ENCODE assay signal across 9 mouse cellular contexts in the genomic region with DNA sequence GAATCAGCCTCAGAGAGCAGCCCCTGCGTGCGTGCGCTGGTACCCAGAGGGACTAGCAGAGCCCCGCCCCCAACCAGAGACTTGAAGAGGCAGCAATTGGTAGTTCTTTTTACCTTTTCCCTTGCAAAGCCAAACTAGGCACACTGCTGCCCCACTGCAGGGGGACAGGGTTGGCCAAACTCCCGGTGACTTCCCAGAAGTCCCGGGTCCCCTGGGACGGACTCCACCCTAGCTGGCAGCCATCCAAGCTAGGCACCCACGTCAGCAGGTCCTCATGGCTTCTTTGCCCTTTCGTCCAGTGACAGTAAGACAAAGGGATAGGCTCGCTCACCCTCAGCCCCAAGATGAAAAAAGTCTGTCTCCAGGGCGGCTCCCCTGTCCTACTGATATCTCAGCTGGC. TPM values are rescaled to one million over a fixed set of nuclear protein-coding genes. Genes with fewer than 3 reads are reported as not detected.
A peak's percentile ranks its signal among the peaks of the same experiment; 100 is the strongest.
DNase-seq lines count a peak whose midpoint lies in the region; ATAC-seq and TF ChIP-seq lines count a peak whose summit lies in the region.
"Had no signal": no experiment of that assay in that cellular context is flagged by ENCODE, and none has a peak within 500 bp of the region (broad histone marks: within the 10 kb centered on the region; RNA-seq: fewer than 3 reads in every experiment).

No protein-coding gene starts in this region.

- DNase-seq in 3134 (ENCODE audit: extremely low read depth, insufficient read length, low spot score) = peak; percentile 80
- DNase-seq in c-Kit-positive CD71-positive TER-119-positive erythroid progenitor cells, embryonic 14.5 days (ENCODE audit: low spot score) = no peak
- DNase-seq in frontal cortex, adult 2 months (ENCODE audit: extremely low spot score in 1 of 2, low spot score in 1 of 2) = no peak

- TF ChIP-seq EP300 in ES-Bruce4 (IDR thresholded peaks at IDR 0.05; ENCODE audit: insufficient read depth, low read depth, low read length) = no peak

- H3K9ac ChIP-seq in ES-Bruce4 (ENCODE audit: low read depth, poor library complexity, severe bottlenecking) = no peak overlapping the region
- peak overlapping the region; percentile 27 for H3K9ac ChIP-seq in heart, embryonic 14.5 days (ENCODE audit: low read length)
- no peak overlapping the region for H3K9ac ChIP-seq in liver, embryonic 15.5 days

- H3K9me3 ChIP-seq in ES-Bruce4 (replicated peaks; ENCODE audit: control insufficient read depth, insufficient read depth, low read length, poor library complexity, severe bottlenecking) = no peaks in the 10 kb centered on the region
- H3K9me3 ChIP-seq in heart, embryonic 14.5 days (ENCODE audit: control insufficient read depth, low read length) = no peaks in the 10 kb centered on the region
- no peaks in the 10 kb centered on the region for H3K9me3 ChIP-seq in liver, embryonic 15.5 days (replicated peaks)

- peak overlapping the region; percentile 56 for H3K27ac ChIP-seq in ES-Bruce4 (ENCODE audit: insufficient read depth, low read length)
- peak overlapping the region; percentile 58 to 88 for H3K27ac ChIP-seq in heart, embryonic 14.5 days (replicated peaks in 1 of 2; ENCODE audit: control insufficient read depth in 1 of 2, insufficient read depth in 1 of 2, low read depth in 2 of 2, low read length in 2 of 2)
- no peak overlapping the region for H3K27ac ChIP-seq in liver, embryonic 15.5 days (replicated peaks)

- 0 out of 2 replicates have a peak, but pooled peaks have one; percentile 7 for ATAC-seq in heart, embryonic 14.5 days (ENCODE audit: insufficient number of reproducible peaks, insufficient read depth, low FRiP score, low read depth)
- peak; percentile 45 for ATAC-seq in liver, embryonic 15.5 days (ENCODE audit: insufficient read depth)
- no peak for ATAC-seq in monocyte, adult 5-6 weeks (replicated peaks; ENCODE audit: insufficient number of reproducible peaks, low FRiP score, low TSS enrichment, poor library complexity, severe bottlenecking)

- 9% methylated on average over 11 of the region's 11 CpGs for WGBS in heart, embryonic 14.5 days
- WGBS in liver, embryonic 15.5 days (ENCODE audit: insufficient replicate concordance) = 28% methylated on average over 11 of the region's 11 CpGs

- peak overlapping the region; percentile 36 for H3K4me2 ChIP-seq in heart, embryonic 14.5 days (ENCODE audit: low read length)
- H3K4me2 ChIP-seq in liver, embryonic 15.5 days = 0 out of 2 replicates have a peak overlapping the region, but pooled peaks have one; percentile 4

- TF ChIP-seq CTCF in ES-Bruce4 (IDR thresholded peaks at IDR 0.05; ENCODE audit: low read depth, low read length) = no peak

- H3K36me3 ChIP-seq in ES-Bruce4 (ENCODE audit: control insufficient read depth, insufficient read depth, low read length, poor library complexity, severe bottlenecking) = no peaks in the 10 kb centered on the region
- no peaks in the 10 kb centered on the region for H3K36me3 ChIP-seq in heart, embryonic 14.5 days (ENCODE audit: control insufficient read depth, insufficient read depth, low read length)
- H3K36me3 ChIP-seq in liver, embryonic 15.5 days (replicated peaks) = no peaks in the 10 kb centered on the region

- no peaks in the 10 kb centered on the region for H3K27me3 ChIP-seq in ES-Bruce4 (ENCODE audit: control insufficient read depth, insufficient read depth, low read length, poor library complexity, severe bottlenecking)
- peaks cover 15% of the 10 kb centered on the region for H3K27me3 ChIP-seq in heart, embryonic 14.5 days (ENCODE audit: control insufficient read depth, insufficient read depth, low read length)
- H3K27me3 ChIP-seq in liver, embryonic 15.5 days = peaks cover 35% of the 10 kb centered on the region

- H3K4me3 ChIP-seq in ES-Bruce4 (ENCODE audit: low read depth, low read length) = no peak overlapping the region
- H3K4me3 ChIP-seq in heart, embryonic 14.5 days (ENCODE audit: control insufficient read depth in 1 of 2, insufficient read depth in 1 of 2, low read depth in 1 of 2, low read length in 2 of 2) = no peak overlapping the region
- no peak overlapping the region for H3K4me3 ChIP-seq in liver, embryonic 15.5 days (replicated peaks)
- H3K4me3 ChIP-seq: myocyte had no signal

- peaks cover 6% of the 10 kb centered on the region for H3K4me1 ChIP-seq in ES-Bruce4 (ENCODE audit: control insufficient read depth, insufficient read depth, low read length)
- peaks cover 46 to 72% of the 10 kb centered on the region in 2 experiments for H3K4me1 ChIP-seq in heart, embryonic 14.5 days (ENCODE audit: control insufficient read depth in 2 of 2, insufficient read depth in 2 of 2, low read length in 2 of 2)
- peaks cover 34% of the 10 kb centered on the region for H3K4me1 ChIP-seq in liver, embryonic 15.5 days (replicated peaks)

- TF ChIP-seq POLR2A in ES-Bruce4 (IDR thresholded peaks at IDR 0.05; ENCODE audit: insufficient read depth, low read length) = no peak

RNA-seq across cellular contexts. Expression of a gene that starts 29.9 kb away (rescaled TPM):
- not detected in 2 replicates for polyA plus RNA-seq in ES-Bruce4 (2011; ENCODE audit: insufficient read depth, insufficient read length, low read depth, missing spikeins)
- 30.2 and 40.3 TPM in 2 replicates for polyA plus RNA-seq in heart, embryonic 14.5 days (2014; fragmentation: Nextera tagmentation; extraction: Ambion mirVana)
- 0.17 and 0.26 TPM in 2 replicates for polyA plus RNA-seq in liver, embryonic 15.5 days (2015; fragmentation: Nextera tagmentation; extraction: Ambion mirVana)
- 18.0 and 23.1 TPM in 2 replicates for polyA plus RNA-seq in frontal cortex, adult 2 months (2012; rRNA removed)
- total RNA-seq in monocyte, adult 5-6 weeks (2017) = 0.10 TPM in 1 of 3 replicates, not detected in the others
- total RNA-seq: common myeloid progenitor, adult 5-6 weeks had no signal

RNA-seq across cellular contexts. Expression of a gene that starts 29.9 kb away (rescaled TPM):
- polyA plus RNA-seq in ES-Bruce4 (2011; ENCODE audit: insufficient read depth, insufficient read length, low read depth, missing spikeins) = 14.3 and 17.6 TPM in 2 replicates
- polyA plus RNA-seq in heart, embryonic 14.5 days (2014; fragmentation: Nextera tagmentation; extraction: Ambion mirVana) = 27.3 and 29.6 TPM in 2 replicates
- polyA plus RNA-seq in liver, embryonic 15.5 days (2015; fragmentation: Nextera tagmentation; extraction: Ambion mirVana) = 10.7 and 11.6 TPM in 2 replicates
- polyA plus RNA-seq in frontal cortex, adult 2 months (2012; rRNA removed) = 56.5 and 56.9 TPM in 2 replicates
- total RNA-seq in monocyte, adult 5-6 weeks (2017) = 22.1 to 43.5 TPM (median 25.4 TPM) in 3 replicates

RNA-seq across cellular contexts. Expression of a gene that starts 48.7 kb away (rescaled TPM):
- polyA plus RNA-seq in ES-Bruce4 (2011; ENCODE audit: insufficient read depth, insufficient read length, low read depth, missing spikeins) = 257 and 258 TPM in 2 replicates
- 268 and 290 TPM in 2 replicates for polyA plus RNA-seq in heart, embryonic 14.5 days (2014; fragmentation: Nextera tagmentation; extraction: Ambion mirVana)
- polyA plus RNA-seq in liver, embryonic 15.5 days (2015; fragmentation: Nextera tagmentation; extraction: Ambion mirVana) = 180 and 194 TPM in 2 replicates
- polyA plus RNA-seq in frontal cortex, adult 2 months (2012; rRNA removed) = 3.5 and 4.3 TPM in 2 replicates
- total RNA-seq in monocyte, adult 5-6 weeks (2017) = 19.9 to 42.7 TPM (median 24.6 TPM) in 3 replicates

Comparison
In these comparisons a context has a peak if more than half of its experiments do, and no peak if none do; other contexts are left out.
1. RNA of a gene that starts 29.9 kb away (polyA plus RNA-seq): 30.2 to 40.3 TPM in heart, embryonic 14.5 days and 18.0 to 23.1 TPM in frontal cortex, adult 2 months; 0.17 to 0.26 TPM in liver, embryonic 15.5 days and not detected in ES-Bruce4; every median in the first group is over 10 times any median in the second.
2. RNA of a gene that starts 48.7 kb away (polyA plus RNA-seq): 268 to 290 TPM in heart, embryonic 14.5 days, 257 to 258 TPM in ES-Bruce4 and 180 to 194 TPM in liver, embryonic 15.5 days; 3.5 to 4.3 TPM in frontal cortex, adult 2 months; every median in the first group is over 10 times any median in the second.